Mouse (Mus musculus): ENCODE measurements around the gene Nol4l.

Nol4l gene

DNA sequence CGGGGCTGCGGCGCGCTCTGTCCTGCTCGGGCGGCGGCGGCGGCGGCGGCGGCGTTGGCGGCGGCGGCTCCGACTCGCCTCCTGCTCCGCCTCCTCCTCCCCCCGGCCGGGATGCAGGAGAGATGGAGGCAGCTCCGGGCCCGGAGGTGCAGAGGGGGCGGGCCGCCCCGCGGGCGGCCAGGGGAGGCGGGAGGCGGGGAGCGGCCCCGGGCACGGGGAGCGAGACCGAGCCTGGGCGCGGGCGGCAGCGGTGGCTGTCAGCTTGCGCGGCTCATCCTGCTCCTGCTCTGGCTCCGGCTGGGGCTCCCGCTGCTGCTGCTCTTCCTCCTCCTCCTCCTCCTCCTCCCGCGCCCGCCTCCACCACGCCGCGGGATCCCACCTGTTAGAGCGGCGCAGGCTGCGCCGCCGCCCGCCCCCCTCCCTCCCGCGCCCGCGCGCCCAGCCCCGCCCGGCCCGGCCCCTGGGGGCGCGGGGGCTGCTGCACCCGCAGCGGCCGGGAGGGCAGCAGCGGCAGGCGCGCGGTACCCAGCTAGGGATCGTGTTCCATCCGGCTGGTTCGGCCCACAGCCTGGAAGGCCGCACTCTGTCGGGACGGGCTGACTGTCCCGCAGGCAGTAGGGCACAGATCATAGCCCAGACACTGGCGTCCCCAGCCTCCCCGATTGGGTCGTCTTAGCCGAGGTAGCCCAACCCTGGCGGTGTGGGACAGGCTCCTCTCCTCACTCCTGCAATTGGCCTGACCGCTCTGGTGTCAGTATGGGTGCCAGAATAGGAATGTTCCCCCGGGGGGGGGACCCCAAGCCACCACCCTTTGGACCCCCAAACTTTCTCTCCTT lies at the start of gene Nol4l:
TSS of gene Nol4l (minus strand) at position 41 of the 836 bp plus-strand sequence.
- DNase-seq (ENCODE audit: low read depth, low spot score), result no peak

DNA sequence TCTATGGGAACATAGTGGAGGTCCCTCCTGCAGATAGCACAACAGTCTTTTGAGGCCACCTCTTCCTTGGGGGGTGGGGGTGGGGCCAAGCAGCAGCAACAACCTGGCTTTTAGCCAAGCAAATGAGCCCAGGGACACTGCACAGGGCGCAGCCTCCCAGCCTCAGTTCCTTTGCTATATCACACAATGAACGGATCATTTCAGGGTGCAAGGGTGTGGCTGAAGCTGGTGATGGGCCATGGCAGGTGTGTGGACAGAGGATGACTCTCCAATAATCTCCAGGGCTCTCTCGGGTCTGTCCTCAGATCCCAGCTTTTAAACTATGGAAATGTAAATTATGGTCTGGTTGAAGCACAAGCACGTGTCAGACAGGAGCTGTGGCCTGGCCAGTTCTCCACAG lies 47.4 kb upstream of the Nol4l start:
- DNase-seq (ENCODE audit: low read depth, low spot score), result no peak

DNA sequence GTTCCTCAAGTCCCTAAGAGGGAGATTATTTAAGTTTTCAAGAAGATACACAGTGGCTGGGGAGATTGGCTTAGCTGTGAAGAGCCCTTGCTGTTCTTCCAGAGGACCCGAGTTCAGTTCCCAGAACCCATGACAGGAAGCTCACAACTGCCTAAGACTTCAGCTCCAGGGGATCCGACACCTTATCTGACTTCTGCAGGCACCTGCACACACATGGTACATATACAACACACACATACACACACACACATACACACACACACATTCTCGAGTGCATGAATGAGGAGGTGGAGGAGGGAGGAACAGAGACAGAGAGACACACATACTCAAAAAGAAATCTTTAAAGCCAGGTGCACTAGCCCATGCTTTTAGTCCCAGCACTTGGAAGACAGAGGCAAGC lies 46.4 kb upstream of the Nol4l start:
- no peak for DNase-seq (ENCODE audit: low read depth, low spot score)

DNA sequence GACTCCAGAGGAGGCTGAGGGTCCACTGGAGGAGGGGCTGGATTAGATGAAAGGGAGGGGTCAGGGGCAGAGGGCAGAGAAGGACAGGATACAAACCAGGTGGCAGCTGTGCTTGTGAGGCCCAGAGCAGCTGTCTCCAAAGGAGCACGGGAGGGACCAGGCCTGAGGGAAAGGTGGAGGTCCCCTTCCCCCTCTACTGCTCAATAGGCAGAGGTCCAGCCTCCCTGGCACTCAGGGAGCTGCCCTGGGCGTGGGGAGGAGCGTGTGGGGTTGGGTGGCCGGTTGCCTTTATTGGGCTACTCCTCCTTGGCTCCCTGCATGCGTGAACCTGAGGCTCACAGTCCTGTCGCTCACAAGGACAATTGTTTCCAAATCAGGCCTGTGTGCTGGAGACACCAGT lies 45.8 kb upstream of the Nol4l start:
- DNase-seq (ENCODE audit: low read depth, low spot score), result no peak

DNA sequence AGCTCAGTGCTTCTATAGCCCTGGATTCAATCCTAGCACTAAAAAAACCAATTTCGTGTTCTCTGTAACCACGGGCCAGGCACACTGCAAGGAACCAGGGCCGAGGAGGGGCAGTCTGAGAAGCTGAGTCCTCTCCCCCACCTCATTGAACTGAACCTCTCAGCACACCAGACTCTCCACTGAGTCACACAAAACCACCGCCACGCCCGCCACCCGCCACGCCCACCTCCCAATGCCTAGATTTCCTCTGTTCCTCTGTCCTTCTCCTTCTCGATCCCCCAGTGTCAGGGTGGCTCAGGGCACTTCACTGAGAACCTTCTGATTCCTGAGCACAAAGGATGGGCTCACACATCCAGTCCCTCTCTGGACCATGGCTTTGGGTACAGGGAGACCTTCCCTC lies 43.3 kb upstream of the Nol4l start:
- no peak for DNase-seq (ENCODE audit: low read depth, low spot score)

DNA sequence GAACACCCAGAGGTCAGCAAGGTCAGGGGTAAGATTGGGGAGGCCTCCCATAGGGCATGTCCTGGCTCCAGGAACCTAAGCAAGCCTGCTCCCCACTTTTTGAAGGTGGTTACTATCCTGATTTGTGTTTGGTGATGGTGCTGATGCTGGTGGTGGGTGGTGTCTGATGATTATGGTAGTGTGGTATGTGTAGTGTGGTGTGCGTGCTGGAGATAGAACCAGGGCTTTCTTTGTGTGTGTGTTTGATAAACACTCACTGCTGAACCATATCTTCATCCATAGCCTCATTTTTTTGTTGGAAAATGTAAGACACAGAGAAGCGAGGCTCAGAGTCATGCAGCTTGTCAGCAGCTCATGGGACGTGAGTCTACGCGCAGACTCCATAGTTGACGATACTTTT lies 38.8 kb upstream of the Nol4l start:
- DNase-seq (ENCODE audit: low read depth, low spot score), result no peak

DNA sequence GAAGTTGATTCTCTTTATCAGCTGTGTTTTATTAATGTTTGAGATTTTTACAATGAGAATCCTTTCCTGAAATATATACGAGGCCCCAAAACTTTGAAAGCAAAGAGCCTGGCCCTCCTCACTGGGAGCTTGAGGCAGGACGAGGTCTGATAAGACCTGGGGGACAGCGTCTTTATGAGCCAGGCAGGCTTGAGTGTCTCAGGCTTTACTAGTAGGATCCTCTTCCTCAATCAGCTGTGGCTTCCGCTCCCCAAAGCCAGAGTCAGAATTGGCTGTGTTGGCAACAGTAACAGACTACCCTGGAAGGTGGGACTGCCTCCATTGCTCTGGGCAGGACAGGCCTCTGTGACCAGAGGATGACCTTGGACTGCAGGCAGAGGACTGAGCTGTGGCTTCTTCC lies 38.2 kb upstream of the Nol4l start:
- DNase-seq (ENCODE audit: low read depth, low spot score), result no peak

DNA sequence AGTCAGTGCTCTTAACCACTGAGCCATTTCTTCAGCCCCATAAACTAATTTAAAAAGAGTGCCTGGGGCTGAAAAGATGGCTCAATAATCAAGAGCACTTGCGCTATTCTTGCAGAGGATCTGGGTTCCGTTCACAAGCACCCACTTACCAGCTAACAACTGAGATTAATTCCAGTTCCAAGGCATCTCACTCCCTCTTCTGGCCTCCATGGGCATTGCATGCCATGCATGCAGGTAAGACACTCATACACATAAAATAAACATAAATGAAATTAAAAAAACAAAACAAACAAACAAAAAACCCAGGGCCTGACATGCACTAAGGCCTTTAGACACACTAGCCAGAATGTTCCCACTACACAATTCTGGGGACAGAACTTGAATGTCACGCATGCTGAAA lies 34.6 kb upstream of the Nol4l start:
- DNase-seq (ENCODE audit: low read depth, low spot score), result no peak

DNA sequence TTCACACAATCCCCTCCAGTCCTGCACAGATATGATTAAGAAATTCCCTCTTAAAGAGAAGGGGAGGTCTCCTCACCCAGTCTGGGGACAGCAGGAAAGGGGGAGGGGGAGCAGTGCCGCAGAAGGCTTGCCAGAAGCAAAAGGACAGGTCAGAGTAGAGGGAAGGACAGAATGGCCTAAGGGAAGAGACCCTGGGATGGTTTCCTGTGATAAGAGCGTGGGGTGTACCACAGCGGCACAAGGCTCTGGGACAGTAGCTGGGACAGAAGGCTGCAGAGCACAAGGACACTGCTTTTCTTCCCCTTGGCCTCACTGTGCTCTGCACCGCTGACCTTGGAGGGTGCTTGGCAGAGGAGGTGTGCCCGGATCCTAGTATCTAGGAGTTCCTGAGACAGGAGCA lies 31.8 kb upstream of the Nol4l start:
- DNase-seq (ENCODE audit: low read depth, low spot score), result no peak

DNA sequence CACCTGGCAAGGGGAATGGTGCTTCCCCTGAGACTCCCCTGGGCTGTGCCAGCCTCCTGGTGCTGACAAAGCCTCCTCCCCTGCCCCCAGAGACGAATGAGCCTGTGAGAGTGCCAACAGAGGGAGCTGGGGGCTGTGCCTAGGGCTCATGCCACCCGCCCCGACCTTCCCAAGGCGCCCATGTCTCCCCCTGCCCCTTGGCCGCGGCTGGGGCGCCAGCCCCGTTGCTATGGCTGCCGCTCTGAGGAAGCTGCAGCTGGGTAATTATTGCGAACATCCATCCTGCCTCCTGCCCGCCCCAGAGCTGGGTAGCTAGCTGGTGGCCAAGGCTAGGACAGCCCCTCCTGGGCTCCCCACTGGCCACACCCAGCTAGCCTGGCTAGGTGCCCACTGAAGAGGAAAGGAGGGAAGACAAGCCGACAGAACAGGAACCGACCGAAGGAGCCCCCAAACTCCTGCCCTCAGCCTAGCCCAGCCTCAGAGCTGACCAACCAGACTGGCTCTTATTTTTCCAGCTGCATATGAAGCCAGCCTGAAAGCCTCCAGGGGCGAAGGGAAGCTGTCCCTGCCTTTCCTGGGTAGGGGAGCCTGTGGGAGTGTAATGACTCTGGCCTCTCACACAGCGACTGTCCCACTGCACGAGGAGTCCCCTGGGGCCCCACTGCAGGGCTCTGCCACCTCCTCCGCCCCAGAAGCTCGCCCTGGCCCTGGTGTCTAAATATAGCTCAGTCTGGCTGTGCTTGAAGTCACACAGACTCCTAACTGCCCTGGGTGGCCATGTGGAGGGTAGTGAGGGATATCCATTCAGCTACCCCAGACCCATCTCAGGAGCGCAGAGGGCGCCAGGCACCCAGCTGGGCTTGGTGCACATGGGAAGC lies 31.1 kb upstream of the Nol4l start:
- DNase-seq (ENCODE audit: low read depth, low spot score), result no peak

DNA sequence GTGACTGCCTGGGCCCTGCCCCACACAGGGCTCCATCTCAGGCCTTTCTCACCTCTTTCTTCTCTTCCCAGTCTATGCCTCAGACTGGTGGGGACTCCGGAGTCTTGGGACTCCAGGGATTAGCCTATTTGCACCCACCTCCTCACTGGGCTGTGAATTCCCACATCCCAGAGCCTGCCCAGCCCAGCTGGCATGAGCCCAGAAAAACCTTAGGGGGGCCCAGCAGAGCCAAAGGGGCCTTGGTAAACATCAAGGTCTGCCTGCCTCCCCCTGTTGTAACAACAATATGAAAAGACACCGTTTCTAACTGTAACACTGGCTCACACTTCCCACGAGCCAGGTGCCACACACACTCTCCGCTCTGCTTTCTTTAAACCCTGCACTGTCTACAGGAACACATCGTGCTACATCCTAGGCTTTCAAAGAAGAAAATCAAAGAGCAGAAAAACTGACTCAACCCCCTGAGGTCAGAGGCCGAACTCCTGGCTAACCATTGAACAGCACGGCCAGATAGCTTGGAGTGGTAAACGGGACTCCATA lies 29.9 kb upstream of the Nol4l start:
- DNase-seq (ENCODE audit: low read depth, low spot score), result no peak

DNA sequence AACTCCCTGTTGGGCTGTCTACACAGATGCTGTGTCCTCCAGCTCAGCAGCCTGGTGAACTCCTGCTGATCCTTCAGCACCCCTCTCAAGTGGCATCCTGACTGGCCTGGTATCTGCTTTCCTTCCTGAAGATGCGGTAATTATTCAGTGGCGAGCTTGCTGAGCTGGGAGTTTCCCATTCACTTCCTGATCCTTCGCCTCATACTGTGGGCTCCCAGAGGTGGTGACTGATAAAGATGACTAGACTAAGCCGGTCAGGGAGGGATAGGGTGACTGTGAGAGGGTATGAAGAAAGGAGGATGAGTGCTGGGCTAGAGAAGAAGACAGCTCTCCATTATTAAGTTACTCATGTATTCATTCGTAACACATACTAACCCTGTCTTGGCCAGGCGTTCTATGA lies 28.7 kb upstream of the Nol4l start:
- DNase-seq (ENCODE audit: low read depth, low spot score), result no peak

DNA sequence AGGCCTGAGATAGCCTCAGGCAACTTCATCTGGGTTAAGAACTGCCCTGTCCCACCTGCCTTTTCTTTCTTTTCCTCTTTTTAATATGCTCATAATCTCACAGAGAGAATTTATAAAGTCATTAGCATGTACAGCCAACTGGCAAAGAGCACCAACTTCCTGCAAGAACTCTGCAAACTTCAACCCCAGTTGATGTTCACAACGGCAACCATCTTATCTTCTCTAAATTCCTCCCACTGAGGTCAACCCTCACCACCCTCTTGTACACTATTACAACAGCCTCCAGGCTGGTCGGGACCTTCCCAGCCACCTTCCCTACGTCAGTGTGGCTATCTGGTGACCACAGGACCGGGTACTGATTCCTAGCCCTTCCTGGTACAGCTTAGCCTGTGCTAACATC lies 27.5 kb upstream of the Nol4l start:
- DNase-seq (ENCODE audit: low read depth, low spot score), result no peak

DNA sequence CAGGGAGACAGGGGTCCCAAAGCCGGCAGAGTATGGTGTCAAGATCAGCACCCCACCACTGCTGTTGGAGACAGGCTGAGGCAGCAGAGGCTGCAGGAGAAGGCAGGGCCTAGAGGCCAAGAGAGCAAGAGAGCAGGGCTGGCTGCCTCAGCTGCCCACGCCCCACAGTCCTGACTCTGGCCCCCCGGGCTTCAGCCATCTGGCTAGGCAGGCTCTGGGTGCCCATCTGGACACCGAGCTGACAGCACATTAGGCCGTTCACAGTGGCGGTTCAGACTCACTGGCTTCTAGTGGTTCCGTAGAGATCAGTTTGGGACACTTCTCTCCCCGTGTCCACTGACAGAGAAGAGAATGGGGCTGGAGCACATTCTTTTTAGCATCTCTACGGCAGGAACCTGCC lies 26.4 kb upstream of the Nol4l start:
- DNase-seq (ENCODE audit: low read depth, low spot score), result no peak

DNA sequence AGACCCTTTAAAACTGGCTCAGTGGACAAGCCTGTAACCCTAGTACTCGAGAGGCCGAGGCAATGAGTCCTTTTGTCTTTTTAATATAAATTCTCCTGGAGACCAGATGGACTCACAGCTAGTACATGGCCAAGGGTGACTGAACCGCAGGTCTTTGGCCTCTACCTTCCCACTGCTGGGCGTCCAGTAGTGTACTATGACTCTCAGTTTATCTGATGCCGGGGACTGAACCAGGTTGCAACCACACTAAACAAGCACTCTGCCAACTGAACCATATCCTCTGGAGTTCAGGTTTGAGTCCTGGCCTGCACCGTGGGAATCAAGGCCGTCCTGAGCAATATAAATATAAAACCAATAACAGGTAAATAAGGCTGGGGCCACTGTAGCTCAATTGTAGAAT lies 24.8 kb upstream of the Nol4l start:
- no peak for DNase-seq (ENCODE audit: low read depth, low spot score)

DNA sequence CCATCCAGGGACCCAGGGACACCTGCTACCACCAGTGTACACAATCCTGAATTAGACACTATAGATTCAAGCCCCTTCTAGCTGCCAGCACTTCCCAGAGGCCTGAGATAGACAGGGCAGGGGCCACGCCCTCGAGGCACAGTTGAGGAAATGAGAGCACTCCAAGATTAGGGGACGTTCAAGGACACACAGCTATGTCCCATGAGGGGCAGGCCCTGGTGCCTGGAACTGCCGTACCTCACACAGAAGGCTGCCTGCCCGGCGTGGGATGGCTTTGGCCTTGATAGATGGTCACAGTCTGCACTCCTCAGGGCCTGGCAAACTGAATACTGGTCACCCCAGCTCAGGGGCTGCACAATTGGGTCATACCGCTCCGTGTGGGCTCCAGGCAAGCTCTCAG lies 19.7 kb upstream of the Nol4l start:
- no peak for DNase-seq (ENCODE audit: low read depth, low spot score)

DNA sequence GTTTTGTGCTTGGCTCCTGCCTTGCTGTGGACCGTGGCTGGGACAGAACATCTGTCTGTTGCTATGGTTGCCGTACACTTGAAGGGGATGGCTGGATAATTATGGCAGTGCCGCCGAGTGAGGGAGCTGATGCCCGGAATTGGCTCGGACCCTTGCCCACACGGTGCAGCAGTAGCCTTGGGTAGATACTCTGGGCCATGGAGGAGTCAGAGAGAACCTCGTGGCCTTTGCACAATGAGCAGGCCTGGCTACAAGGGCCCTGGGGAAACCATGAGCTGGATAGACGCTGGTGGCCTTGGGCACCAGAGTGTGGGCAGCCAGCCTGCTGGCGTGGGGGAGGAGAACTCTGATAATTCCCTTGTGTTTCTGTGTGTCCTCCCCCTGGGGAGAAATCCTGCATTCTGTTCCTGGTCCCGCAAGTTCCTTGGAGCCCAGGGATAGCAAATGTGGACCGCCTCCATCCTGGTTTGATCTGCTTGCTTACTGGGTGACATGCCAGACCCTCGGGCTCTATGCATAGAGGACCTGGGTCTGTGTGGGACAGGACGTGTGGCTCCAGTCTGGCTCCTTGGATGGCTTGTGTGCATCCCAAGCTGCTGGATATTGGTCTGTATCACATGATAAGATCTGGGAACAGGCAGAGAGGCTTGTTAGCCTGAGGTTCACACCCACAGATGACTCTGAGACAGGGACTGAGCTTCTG lies 18.6 kb upstream of the Nol4l start:
- DNase-seq (ENCODE audit: low read depth, low spot score), result no peak

DNA sequence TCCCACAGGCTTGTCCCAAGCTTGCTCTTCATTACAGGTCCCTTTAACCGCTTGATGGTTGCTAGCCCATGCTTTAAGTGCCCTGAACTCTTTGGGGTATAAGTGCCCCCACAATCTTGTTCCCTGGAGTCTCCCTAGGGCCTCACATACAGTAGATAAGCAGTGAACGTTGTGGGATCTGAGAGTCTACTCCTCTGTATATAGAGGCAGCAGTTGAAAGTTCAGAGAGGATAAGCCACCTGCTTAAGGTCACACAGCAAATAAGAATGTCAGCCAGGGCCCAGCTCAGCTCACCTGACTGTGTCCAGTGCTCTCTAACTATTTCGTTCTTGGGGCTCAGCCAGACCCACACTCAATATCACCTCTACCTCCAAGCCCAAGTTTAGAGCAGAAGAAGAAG lies 17.9 kb upstream of the Nol4l start:
- DNase-seq (ENCODE audit: low read depth, low spot score), result no peak

DNA sequence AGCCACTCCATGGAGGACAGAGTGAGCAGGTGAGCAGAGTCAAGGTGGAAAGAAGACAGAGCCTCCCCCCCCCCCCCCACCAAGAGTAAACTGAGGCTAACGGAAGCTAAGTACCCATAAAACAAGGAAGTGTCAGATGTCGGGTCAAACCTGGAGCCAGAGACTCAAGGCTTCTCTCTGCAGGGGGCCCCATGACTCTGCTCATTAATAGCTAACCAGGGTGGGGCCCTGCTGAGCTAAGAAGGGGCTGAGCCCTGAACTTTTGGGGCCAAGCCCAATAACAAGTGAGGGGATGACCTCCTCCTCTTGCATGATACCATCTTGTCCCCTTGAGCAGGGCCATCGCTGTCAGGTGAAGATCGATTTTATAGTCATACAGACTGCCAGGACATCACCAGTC lies 17.2 kb upstream of the Nol4l start:
- DNase-seq (ENCODE audit: low read depth, low spot score), result no peak

DNA sequence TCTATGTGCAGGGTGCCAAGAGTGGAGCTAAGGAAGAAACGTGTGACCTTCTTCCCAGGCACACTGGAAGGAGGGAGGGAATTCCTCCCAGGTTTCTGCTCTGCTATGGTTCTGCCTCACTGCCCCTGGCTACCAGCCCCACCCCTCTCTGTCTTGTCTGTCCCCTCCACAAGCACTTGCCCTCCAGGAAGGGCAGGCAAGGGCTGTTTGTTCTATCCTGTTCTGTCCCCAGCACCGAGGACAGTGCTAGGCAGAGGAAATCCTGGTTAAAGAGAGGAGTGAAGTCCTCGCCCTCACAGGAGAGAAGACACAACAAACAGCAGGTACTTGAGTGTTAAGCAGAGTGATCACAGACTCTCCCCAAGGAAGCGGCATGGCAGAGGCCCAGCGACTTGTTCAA lies 16.7 kb upstream of the Nol4l start:
- DNase-seq (ENCODE audit: low read depth, low spot score), result no peak

DNA sequence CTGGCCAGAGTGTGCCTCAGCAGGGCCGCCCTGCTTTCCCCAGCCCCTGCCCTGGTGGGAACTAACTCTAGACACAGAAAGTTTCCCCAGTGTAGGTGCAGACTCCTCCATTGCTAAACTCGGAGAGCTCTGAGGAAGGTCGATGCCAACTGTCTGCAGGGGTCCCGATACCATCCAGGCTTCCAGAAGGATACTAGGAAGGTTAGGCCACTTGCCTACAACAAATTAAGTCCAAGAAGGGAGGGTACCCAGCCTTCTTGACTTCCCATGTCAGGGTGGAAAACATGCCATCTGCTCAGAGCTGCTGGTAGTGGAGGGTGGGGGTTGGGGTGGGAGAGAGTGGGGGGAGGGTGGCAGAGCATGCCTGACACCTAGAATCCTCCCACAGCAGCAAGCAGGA lies 15.0 kb upstream of the Nol4l start:
- no peak for DNase-seq (ENCODE audit: low read depth, low spot score)
